Mouse (Mus musculus) kidney, postnatal 25 days (tissue): ENCODE data around the gene Kcnh2.

Experiments
- DNase-seq, 2 experiments: peaks; one replicate each; pipeline ENCODE4 v3.0.0; 2021; ENCODE audit warnings: mixed read lengths in 2 of 2

The Kcnh2 gene

DNA sequence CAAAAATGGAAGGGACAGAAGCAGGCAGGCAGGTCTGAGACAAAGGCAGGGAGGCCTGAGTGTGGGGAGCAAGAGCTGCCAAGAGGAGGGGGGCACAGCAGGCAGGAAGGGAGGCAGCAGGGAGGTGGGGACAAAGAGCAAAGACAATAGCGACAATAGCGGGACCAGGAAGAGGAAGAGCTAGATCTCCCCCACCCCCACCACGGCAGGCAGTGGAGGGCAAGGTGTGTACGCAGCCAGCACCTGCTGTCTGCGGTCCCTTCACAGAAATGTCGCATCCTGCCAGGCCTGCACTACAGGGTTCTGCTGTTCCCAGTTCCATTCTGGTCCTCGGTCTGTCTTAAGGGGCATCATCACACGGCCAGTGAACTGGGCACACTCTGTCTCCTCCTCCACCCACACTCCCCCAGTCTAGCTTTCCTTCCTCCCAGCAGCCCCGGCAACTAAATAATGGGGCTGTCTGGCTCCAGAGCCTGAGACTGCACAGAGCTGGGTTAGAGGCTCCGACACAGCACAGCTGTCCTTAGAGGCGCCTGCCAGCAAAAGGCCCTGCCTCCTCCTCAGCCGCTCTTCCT is 6.8 kb downstream of the Kcnh2 start:
- peak; percentile 38 to 56 for DNase-seq

GRCm38 (mm10) chr5:24343977-24344436 is 7.4 kb downstream of the Kcnh2 start:
- no peak for DNase-seq

GRCm38 (mm10) chr5:24343379-24343778 is 8.0 kb downstream of the Kcnh2 start:
- no peak for DNase-seq

DNA sequence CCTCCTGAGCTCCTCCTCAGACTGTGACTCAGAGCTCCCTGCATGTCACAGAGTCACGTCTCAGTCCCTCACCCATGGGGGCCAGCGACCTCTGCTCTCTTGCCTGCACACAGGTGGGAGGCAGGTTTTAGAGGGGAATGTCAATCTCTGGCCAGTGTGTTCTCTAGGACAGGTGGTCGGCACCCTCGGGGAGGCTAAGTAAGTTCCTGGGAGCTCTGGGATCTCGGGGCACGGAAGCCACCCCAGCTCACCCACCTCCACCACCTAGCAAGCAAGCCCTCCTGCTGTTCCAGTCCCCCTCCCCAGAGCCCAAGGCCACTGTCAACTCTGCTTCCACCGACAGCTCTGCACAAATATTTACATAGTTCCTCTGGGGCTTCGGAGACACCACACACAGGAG is 8.4 kb downstream of the Kcnh2 start:
- DNase-seq: no peak

DNA sequence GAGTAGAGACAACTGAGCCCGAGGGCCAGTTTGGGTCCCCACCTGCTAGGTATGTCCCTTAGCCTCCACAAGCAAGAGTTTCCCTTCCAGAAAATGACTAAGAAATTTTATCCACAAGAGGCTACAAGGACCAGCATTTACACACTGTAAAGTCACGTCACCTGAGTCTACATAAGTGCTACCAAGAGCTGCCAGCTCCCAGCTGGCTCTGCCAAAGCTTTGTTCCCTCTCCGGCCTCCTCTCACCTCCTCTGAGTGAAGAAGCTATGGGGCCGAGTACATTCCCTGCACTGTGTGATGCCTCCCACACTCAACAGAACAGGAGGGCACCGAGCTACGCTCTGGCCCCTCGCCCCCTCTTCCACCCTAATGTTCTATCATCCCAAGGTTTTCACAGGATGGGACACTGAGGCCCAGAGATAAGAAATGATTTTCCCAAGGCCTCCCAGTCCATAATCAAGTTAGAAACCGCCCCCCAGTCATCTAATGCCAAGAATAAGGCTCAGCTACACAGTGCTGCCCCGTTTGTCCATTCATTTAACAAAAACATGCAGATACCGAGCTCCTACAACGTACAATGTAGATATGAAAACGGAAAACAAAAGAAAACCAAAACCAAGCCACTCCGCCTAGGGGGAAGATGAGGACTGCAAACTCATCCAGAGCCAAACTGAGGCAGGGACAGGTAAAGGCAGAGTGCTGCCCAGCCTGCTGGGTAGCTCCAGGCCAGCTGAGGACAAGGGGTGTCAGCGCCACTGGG is 9.0 kb downstream of the Kcnh2 start:
- DNase-seq: no peak

GRCm38 (mm10) chr5:24337821-24338220 is 13.6 kb downstream of the Kcnh2 start:
- DNase-seq: no peak

DNA sequence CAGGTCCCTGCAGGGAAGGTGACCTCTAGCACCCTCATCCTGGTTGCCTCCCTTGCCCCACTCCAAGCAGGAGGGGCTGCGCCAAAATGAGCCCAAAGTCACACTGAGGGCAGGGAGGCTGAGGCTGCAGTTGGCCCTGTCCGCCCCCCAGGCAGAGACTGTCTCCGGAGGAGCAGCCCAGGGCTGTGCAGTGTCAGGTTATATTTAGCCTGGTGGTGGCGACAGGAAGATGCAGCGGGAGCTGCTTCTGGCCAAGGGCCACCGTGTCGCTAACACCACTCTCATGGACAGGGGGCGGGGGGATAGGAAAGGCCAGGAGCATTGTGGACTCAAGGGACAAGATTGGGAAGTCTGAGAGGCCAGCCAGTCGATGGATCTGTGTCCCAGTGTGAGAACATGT is 14.0 kb downstream of the Kcnh2 start:
- DNase-seq: peak; percentile 26 to 62

- DNase-seq: peak; percentile 50 to 51
Measured at GRCm38 (mm10) chr5:24335888-24336511, 15.4 kb downstream of the Kcnh2 start.

- peak in 1 of 2 experiments; percentile 40 for DNase-seq
Measured at GRCm38 (mm10) chr5:24334749-24335148, 16.7 kb downstream of the Kcnh2 start.

DNA sequence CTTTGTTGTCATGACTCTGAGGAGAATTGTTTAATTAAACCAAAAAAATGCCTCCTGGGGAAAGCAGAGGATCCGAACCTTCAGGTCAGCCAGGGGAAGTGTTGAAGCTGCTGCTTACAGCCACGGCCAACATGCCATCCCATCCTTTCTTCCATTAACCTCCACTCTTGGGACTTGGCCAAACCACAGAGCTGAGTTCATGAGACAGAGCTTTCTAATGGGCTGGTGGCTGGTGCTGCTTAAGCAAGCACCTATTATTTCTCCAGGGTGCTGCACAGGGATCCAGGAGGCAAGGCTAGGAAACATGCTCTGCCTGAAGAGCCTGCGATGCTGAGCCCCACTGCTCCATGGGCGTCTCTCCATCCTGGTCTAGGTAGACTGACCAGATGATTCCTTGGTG is 19.0 kb downstream of the Kcnh2 start:
- DNase-seq: peak in 1 of 2 experiments; percentile 17

GRCm38 (mm10) chr5:24329965-24330298 is 21.5 kb downstream of the Kcnh2 start:
- no peak for DNase-seq

DNA sequence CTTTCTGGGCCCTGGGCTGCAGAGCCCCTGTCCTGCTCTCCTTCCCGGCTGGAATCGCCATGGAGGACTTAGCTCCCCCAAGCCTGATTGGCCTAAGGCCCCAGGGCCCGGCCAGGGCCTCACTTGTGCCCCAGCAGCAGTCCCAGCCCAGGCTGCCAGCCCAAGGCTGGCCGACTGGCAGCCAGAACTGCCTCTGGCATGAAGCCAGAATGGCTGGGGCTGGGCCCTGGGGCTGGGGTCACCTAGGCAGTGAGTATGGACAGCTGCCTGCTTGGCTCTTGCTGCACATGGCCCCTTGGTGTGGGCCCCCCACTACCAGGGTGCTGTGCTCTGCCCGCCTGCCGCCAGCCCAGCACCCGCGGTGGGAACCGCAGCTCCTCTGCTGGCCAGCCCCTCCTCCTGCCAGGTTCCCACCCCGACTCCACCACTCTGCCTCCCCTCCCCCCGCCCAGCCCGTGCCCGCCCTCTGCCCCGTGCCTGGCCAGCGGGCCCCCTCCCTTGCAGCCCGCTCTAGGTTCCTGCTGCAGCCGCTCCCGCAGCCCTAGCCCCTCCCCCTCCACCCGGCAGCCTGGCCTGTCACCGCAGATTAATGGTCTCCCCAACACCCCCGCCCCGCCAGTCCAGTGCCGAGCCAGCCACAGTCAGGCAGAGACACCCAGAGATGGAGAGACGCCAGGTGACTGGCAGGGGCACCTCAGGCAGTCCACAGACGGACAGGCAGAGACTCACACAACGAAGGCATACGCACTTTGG is 22.0 kb downstream of the Kcnh2 start:
- peak; percentile 69 to 89 for DNase-seq

GRCm38 (mm10) chr5:24328813-24329211 is 22.6 kb downstream of the Kcnh2 start:
- DNase-seq: peak in 1 of 2 experiments; percentile 24

- DNase-seq: peak in 1 of 2 experiments; percentile 50
Measured at GRCm38 (mm10) chr5:24326842-24327417, 24.5 kb downstream of the Kcnh2 start.

- no peak for DNase-seq
Measured at GRCm38 (mm10) chr5:24326166-24326841, 25.1 kb downstream of the Kcnh2 start.

DNA sequence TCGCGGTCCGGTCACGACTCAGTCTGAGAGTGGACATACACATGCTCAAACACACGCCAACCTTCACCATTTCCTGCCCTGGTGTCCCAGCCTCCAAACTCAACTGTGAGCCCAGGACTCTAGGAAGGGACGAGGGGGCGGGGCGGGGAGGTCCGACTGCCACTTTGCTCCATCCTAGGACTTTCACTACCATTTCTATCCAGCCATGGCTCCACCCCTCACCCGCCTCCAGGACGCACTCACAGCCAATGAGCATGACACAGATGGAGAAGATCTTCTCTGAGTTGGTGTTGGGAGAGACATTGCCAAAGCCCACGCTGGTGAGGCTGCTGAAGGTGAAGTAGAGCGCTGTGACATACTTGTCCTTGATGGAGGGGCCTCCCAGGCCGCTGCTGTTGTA is 26.2 kb downstream of the Kcnh2 start:
- DNase-seq: no peak

GRCm38 (mm10) chr5:24321711-24322682 is 29.4 kb downstream of the Kcnh2 start:
- peak in 1 of 2 experiments; percentile 55 for DNase-seq

- DNase-seq: no peak
Measured at GRCm38 (mm10) chr5:24320894-24321293, 30.5 kb downstream of the Kcnh2 start.

GRCm38 (mm10) chr5:24320467-24320813 is 31.0 kb downstream of the Kcnh2 start:
- peak; percentile 18 to 64 for DNase-seq

DNA sequence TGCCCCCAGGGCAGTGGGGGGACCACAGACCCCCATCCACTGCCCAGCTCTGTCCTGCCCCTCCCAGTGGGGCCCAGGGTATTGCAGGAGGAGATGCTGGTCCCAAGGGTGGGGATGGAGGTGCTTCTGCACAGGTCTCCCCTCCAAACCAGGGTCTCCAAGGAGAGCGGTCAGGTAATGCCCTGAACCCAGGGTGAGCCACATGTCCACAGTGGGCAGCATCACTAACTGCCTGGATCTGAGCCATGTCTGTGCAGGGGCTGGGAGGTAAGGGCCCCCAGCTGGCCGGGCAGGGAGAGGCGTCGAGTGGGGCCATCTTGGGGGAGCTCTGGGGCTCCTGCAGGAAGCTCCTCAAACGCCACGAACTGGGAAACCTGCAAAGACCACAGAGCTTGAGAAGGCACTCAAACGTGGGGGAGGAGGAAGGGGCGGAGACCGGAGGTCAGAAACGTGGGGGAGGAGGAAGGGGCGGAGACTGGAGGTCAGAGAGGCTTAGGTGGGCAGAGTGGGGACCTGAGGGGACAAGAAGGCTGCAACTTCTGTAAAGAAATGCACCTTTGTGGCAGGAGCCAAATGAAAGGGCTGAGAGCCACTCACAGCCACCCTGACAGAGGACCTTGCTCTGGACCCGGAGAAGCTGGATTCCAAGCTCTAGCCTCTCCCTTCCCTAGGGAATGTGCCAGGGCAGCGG is 31.5 kb downstream of the Kcnh2 start:
- peak in 1 of 2 experiments; percentile 35 for DNase-seq

GRCm38 (mm10) chr5:24309223-24309622 is 42.2 kb downstream of the Kcnh2 start:
- DNase-seq: no peak
